Mouse (Mus musculus) layer of hippocampus, postnatal 36 days (tissue): ENCODE results near the gene Hist2h2aa2. TPM values are rescaled to one million over a fixed set of nuclear protein-coding genes. Genes with fewer than 3 reads are reported as not detected.

ENCODE experiments used
- DNase-seq, 2 experiments: peaks; one replicate each; pipeline ENCODE4 v3.0.0; 2022
- microRNA-seq, 2 experiments: library from miRNA; unstranded; fragments of <30 nt; microRNA quantifications; one replicate each; pipeline ENCODE4 v1.2.0; 2021
- total RNA-seq, 2 experiments: library from RNA; stranded (reverse); gene quantifications; 2 replicates each; pipeline ENCODE4 v1.2.3; 2021

Hist2h2aa2 gene
- total RNA-seq, 2 experiments from 2014 or later, result 193 to 195 TPM

DNA sequence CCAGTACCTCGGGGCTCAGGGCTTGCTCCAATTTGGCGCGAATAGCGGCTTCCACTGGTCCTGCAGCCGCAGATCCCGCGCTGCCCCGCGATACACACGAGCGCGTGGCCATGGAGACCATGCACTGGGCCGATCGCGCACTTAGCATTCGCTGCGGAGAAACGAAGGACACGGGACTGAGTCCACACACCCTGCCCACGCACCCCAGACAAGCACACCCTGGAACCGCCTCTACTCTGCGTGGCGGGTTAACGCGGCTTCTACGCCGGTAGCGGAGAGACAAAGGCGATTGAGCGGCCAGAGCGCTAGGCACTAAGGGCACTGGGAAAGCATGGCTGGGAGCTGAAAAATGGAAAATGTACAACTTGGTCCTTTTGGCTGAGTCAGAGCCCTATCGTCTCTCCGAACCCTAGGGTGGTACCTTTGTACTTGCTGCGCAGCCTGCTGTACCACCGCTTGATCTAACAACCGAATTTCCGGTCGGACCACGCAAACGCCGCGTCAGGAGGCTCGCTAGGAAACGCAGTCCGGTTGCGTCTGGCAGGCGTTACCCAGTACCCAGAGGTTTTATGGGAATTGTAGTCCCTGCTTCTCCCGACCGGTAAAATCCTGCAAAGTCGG, 42.8 kb downstream of the Hist2h2aa2 start:
- DNase-seq, result peak; percentile 92 to 94

DNA sequence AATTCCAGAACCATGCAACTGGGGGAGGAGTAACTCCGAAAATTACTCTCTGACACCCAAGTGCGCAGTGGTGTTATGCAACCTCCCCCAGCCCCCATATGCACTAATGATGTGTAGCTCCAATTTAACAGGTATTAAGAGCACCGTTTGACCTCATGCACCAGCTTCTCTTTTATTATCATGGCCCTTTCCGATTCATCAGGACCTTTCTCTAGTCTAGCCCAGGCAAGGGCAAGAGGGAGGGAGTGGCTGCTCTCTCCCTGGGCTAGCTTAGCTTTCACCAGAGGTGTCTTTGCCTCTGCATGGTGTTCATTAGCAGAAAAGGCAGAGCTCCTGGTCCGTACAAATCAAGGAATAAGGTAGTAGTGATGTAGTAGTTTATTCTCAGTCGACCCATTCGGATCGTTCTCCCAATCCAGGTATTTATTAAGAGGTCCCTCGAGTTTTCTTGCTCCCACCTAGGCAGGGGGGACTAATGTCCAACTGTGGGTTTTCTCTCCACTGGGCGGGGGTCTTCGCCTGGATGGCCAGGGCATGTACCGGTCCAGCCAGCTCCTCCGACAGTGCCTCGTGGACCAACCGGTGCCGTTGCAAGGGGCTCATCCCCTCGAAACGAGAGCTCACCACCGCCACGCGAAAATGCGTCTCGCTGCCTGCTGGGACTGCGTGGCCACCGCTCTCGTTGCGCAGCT, 43.5 kb downstream of the Hist2h2aa2 start:
- no peak for DNase-seq

DNA sequence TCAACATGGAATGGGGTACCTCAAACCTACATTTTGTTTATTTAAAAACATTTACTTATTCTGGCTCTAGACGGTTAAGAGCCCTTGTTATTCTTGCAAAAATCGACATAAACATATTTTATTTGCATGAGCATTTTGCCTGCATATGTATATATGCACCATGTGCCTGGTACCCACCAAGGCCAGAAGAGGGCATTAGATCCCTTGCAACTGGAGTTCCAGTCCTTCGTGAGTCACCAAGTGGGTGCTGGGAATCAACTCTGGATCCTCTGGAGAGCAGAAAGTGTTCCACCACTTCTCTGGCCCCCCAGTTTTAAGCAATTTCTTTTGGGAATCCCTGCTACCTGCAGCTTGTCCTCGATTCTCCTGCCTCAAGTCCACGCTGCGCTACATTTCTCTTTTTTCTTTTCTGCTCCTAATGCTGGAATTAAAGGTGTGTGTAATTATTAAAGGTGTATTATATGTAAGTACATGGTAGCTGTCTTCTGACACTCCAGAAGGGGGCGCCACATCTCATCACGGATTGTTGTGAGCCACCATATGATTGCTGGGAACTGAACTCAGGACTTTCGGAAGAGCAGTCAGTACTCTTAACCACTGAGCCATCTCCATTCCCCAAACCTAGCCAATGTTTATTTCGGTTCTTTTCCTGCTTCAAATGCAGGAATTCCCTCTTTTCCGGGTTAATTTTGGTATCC, 44.3 kb downstream of the Hist2h2aa2 start:
- DNase-seq, result no peak

DNA sequence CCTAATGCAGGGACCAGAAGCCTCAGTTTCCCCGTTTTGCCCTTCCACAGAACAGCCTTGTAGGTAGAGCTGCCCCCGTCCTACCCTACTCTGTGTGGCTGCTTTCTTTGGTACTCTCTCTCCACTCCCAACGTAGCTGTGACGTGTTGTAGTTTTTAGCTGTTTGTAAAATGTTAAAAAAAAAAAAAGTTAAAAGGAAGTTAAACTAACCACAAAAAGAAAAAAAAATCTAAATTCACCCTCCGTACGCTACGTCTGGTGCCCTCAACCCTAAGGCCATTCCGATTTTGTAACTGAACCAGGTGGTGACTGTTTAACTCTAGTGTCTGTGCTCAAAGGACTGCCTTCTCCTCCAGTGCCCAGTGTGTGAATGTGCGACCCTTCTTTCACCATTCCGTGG, 45.1 kb downstream of the Hist2h2aa2 start:
- DNase-seq, result no peak

DNA sequence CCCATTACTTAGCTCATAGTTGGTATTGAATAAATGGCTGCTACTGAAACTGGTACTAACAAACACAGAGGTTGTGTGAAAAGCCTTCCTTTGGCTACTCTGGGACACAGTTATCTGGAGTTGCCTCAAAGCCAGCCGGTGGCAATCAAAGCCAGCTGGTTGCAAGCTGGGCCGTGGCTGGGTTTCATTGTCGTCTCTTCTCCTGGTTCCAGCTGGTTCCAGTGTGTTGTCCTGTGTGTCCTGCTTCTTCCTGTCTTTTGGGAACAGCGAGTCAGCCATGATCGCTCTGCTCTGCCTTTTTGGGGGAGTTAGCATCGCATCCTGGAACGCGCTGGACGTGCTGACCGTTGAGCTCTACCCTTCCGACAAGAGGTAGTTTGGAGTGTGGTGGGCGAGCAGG, 47.1 kb downstream of the Hist2h2aa2 start:
- no peak for DNase-seq

Small RNA genes lying within 50 kb of the gene (microRNA-seq; reads per million reads assigned to microRNA genes)
- gene Gm44492, result 0 reads per million in 2 experiments
- 0 reads per million in 2 experiments for gene Gm47311
- 0 reads per million in 2 experiments for gene Gm47313

Other genes starting within 250 kb of the Hist2h2aa2 start
- 10 to 100 TPM; 37.3 to 41.0 TPM for gene Plekho1, start 244.3 kb downstream of the Hist2h2aa2 start, total RNA-seq
- 10 to 100 TPM; 40.8 to 46.3 TPM for gene Vps45, start 181.8 kb downstream of the Hist2h2aa2 start, total RNA-seq
- 10 to 100 TPM; 31.0 to 32.6 TPM for gene Otud7b, start 135.7 kb downstream of the Hist2h2aa2 start, total RNA-seq
- 1 to 10 TPM; 4.2 to 5.2 TPM for gene Mtmr11, start 78.3 kb downstream of the Hist2h2aa2 start, total RNA-seq
- gene Sf3b4, start 67.9 kb downstream of the Hist2h2aa2 start, total RNA-seq, result 10 to 100 TPM; 52.0 to 54.5 TPM
- 100 to 1,000 TPM; 351 to 376 TPM for gene Sv2a, start 59.1 kb downstream of the Hist2h2aa2 start, total RNA-seq
- 10 to 100 TPM; 15.3 to 18.2 TPM for gene Bola1, start 20.6 kb downstream of the Hist2h2aa2 start, total RNA-seq
- gene Hist2h2ab, start 20.4 kb downstream of the Hist2h2aa2 start, total RNA-seq, result 1 to 10 TPM; 7.2 to 8.2 TPM
- gene Hist2h2ac, start 19.4 kb downstream of the Hist2h2aa2 start, total RNA-seq, result 10 to 100 TPM; 20.0 to 22.5 TPM
- gene Hist2h2be, start 19.2 kb downstream of the Hist2h2aa2 start, total RNA-seq, result 1 to 10 TPM; 6.9 to 7.1 TPM
- gene Hist2h3c2, start 1.1 kb downstream of the Hist2h2aa2 start, total RNA-seq, result 10 to 100 TPM; 13.1 to 13.4 TPM
- gene Hist2h2aa1, start 5.2 kb upstream of the Hist2h2aa2 start, total RNA-seq, result 10 to 100 TPM in 1 of 2 experiments, 1 to 10 TPM in 1; 3.1 to 11.1 TPM
- not detected for gene Hist2h3c1, start 6.4 kb upstream of the Hist2h2aa2 start, total RNA-seq
- gene Hist2h4, start 23.0 kb upstream of the Hist2h2aa2 start, total RNA-seq, result 10 to 100 TPM; 27.7 to 30.4 TPM
- 10 to 100 TPM; 42.9 to 45.4 TPM for gene Hist2h3b, start 28.4 kb upstream of the Hist2h2aa2 start, total RNA-seq
- gene Hist2h2bb, start 29.5 kb upstream of the Hist2h2aa2 start, total RNA-seq, result 100 to 1,000 TPM; 120 TPM
- gene Fcgr1, start 53.7 kb upstream of the Hist2h2aa2 start, total RNA-seq, result 1 to 10 TPM; 2.4 to 2.5 TPM
- gene BC107364, start 212.0 kb upstream of the Hist2h2aa2 start, total RNA-seq, result not detected